Mouse (Mus musculus): Measurements from ENCODE around the gene Iqgap2. TPM values are rescaled to one million over a fixed set of nuclear protein-coding genes. Genes with fewer than 3 reads are reported as not detected.

Gene Iqgap2
- polyA plus RNA-seq, 1 experiment from 2014 or later, result 7.8 TPM

GRCm38 (mm10) chr13:95870626-95871025 lies 21.1 kb downstream of the Iqgap2 start:
- Histone ChIP-seq H3K4me1 (peaks cover 10% of the 10 kb centered on the region), H3K27me3 (ENCODE audit: insufficient read depth, poor library complexity, severe bottlenecking) (no peaks in the 10 kb centered on the region), H3K9me3 (no peaks in the 10 kb centered on the region), H3K4me3 (no peak overlapping the region), H3K27ac (no peak overlapping the region), H3K36me3 (no peaks in the 10 kb centered on the region)
- no peak for DNase-seq (ENCODE audit: low spot score)
- WGBS, result 87% methylated on average over 7 of the region's 8 CpGs

- H3K4me3 ChIP-seq, result no peak overlapping the region
- no peaks in the 10 kb centered on the region for H3K27me3 ChIP-seq (ENCODE audit: insufficient read depth, poor library complexity, severe bottlenecking)
- H3K36me3 ChIP-seq, result no peaks in the 10 kb centered on the region
- no peak for DNase-seq (ENCODE audit: low spot score)
- no peak overlapping the region for H3K27ac ChIP-seq
- no peaks in the 10 kb centered on the region for H3K9me3 ChIP-seq
- H3K4me1 ChIP-seq, result peaks cover 10% of the 10 kb centered on the region
- 80% methylated on average over 8 of the region's 8 CpGs for WGBS
Measured at GRCm38 (mm10) chr13:95868896-95869540, 22.7 kb downstream of the Iqgap2 start.

GRCm38 (mm10) chr13:95862201-95862600 lies 29.5 kb downstream of the Iqgap2 start:
- H3K36me3 ChIP-seq, result no peaks in the 10 kb centered on the region
- H3K4me1 ChIP-seq, result no peaks in the 10 kb centered on the region
- no peaks in the 10 kb centered on the region for H3K9me3 ChIP-seq
- H3K27ac ChIP-seq, result no peak overlapping the region
- DNase-seq (ENCODE audit: low spot score), result no peak
- WGBS, result 88% methylated on average over 8 of the region's 8 CpGs
- no peak overlapping the region for H3K4me3 ChIP-seq
- H3K27me3 ChIP-seq (ENCODE audit: insufficient read depth, poor library complexity, severe bottlenecking), result no peaks in the 10 kb centered on the region

- no peaks in the 10 kb centered on the region for H3K4me1 ChIP-seq
- 78% methylated on average over 4 of the region's 4 CpGs for WGBS
- no peaks in the 10 kb centered on the region for H3K36me3 ChIP-seq
- no peaks in the 10 kb centered on the region for H3K9me3 ChIP-seq
- DNase-seq (ENCODE audit: low spot score), result no peak
- H3K4me3 ChIP-seq, result no peak overlapping the region
- no peak overlapping the region for H3K27ac ChIP-seq
- no peaks in the 10 kb centered on the region for H3K27me3 ChIP-seq (ENCODE audit: insufficient read depth, poor library complexity, severe bottlenecking)
Measured at GRCm38 (mm10) chr13:95859271-95859670, 32.5 kb downstream of the Iqgap2 start.

GRCm38 (mm10) chr13:95858866-95859265 lies 32.9 kb downstream of the Iqgap2 start:
- Histone ChIP-seq H3K27ac (no peak overlapping the region), H3K27me3 (ENCODE audit: insufficient read depth, poor library complexity, severe bottlenecking) (no peaks in the 10 kb centered on the region), H3K4me1 (no peaks in the 10 kb centered on the region), H3K9me3 (no peaks in the 10 kb centered on the region), H3K36me3 (no peaks in the 10 kb centered on the region), H3K4me3 (no peak overlapping the region)
- no peak for DNase-seq (ENCODE audit: low spot score)
- 84% methylated on average over 9 of the region's 9 CpGs for WGBS

GRCm38 (mm10) chr13:95855537-95855936 lies 36.2 kb downstream of the Iqgap2 start:
- WGBS, result 86% methylated on average over 4 of the region's 4 CpGs
- no peaks in the 10 kb centered on the region for H3K4me1 ChIP-seq
- no peak overlapping the region for H3K4me3 ChIP-seq
- H3K27me3 ChIP-seq (ENCODE audit: insufficient read depth, poor library complexity, severe bottlenecking), result no peaks in the 10 kb centered on the region
- H3K27ac ChIP-seq, result no peak overlapping the region
- H3K36me3 ChIP-seq, result no peaks in the 10 kb centered on the region
- DNase-seq (ENCODE audit: low spot score), result no peak
- no peaks in the 10 kb centered on the region for H3K9me3 ChIP-seq

GRCm38 (mm10) chr13:95851611-95852010 lies 40.1 kb downstream of the Iqgap2 start:
- 0 out of 2 replicates have a peak, but pooled peaks cover 4% of the 10 kb centered on the region for H3K4me1 ChIP-seq
- DNase-seq (ENCODE audit: low spot score), result no peak
- no peaks in the 10 kb centered on the region for H3K36me3 ChIP-seq
- WGBS, result 84% methylated on average over 4 of the region's 4 CpGs
- H3K4me3 ChIP-seq, result no peak overlapping the region
- no peak overlapping the region for H3K27ac ChIP-seq
- H3K27me3 ChIP-seq (ENCODE audit: insufficient read depth, poor library complexity, severe bottlenecking), result no peaks in the 10 kb centered on the region
- no peaks in the 10 kb centered on the region for H3K9me3 ChIP-seq

GRCm38 (mm10) chr13:95850451-95850850 lies 41.3 kb downstream of the Iqgap2 start:
- H3K27me3 ChIP-seq (ENCODE audit: insufficient read depth, poor library complexity, severe bottlenecking), result no peaks in the 10 kb centered on the region
- no peak overlapping the region for H3K27ac ChIP-seq
- DNase-seq (ENCODE audit: low spot score), result no peak
- no peaks in the 10 kb centered on the region for H3K9me3 ChIP-seq
- 0 out of 2 replicates have a peak, but pooled peaks cover 4% of the 10 kb centered on the region for H3K4me1 ChIP-seq
- no peaks in the 10 kb centered on the region for H3K36me3 ChIP-seq
- 60% methylated on average over 5 of the region's 5 CpGs for WGBS
- H3K4me3 ChIP-seq, result no peak overlapping the region

- H3K4me1 ChIP-seq, result 0 out of 2 replicates have a peak, but pooled peaks cover 4% of the 10 kb centered on the region
- H3K36me3 ChIP-seq, result no peaks in the 10 kb centered on the region
- DNase-seq (ENCODE audit: low spot score), result no peak
- no peak overlapping the region for H3K27ac ChIP-seq
- no peaks in the 10 kb centered on the region for H3K9me3 ChIP-seq
- H3K27me3 ChIP-seq (ENCODE audit: insufficient read depth, poor library complexity, severe bottlenecking), result no peaks in the 10 kb centered on the region
- H3K4me3 ChIP-seq, result no peak overlapping the region
- WGBS, result 51% methylated on average over 7 of the region's 7 CpGs
Measured at GRCm38 (mm10) chr13:95849501-95850007, 42.2 kb downstream of the Iqgap2 start.

GRCm38 (mm10) chr13:95846364-95846763 lies 45.4 kb downstream of the Iqgap2 start:
- Histone ChIP-seq H3K27me3 (ENCODE audit: insufficient read depth, poor library complexity, severe bottlenecking) (no peaks in the 10 kb centered on the region), H3K36me3 (no peaks in the 10 kb centered on the region), H3K4me3 (no peak overlapping the region), H3K9me3 (no peaks in the 10 kb centered on the region), H3K27ac (no peak overlapping the region), H3K4me1 (0 out of 2 replicates have a peak, but pooled peaks cover 4% of the 10 kb centered on the region)
- WGBS, result 71% methylated on average over 5 of the region's 5 CpGs
- DNase-seq (ENCODE audit: low spot score), result no peak

GRCm38 (mm10) chr13:95844950-95845349 lies 46.8 kb downstream of the Iqgap2 start:
- H3K9me3 ChIP-seq, result no peaks in the 10 kb centered on the region
- H3K4me3 ChIP-seq, result no peak overlapping the region
- 0 out of 2 replicates have a peak, but pooled peaks cover 4% of the 10 kb centered on the region for H3K4me1 ChIP-seq
- no peaks in the 10 kb centered on the region for H3K36me3 ChIP-seq
- 59% methylated on average over 3 of the region's 3 CpGs for whole genome bisulfite sequencing
- DNase-seq (ENCODE audit: low spot score), result no peak
- no peak overlapping the region for H3K27ac ChIP-seq
- H3K27me3 ChIP-seq (ENCODE audit: insufficient read depth, poor library complexity, severe bottlenecking), result no peaks in the 10 kb centered on the region

- H3K27ac ChIP-seq, result no peak overlapping the region
- WGBS, result 83% methylated on average over 10 of the region's 10 CpGs
Measured at GRCm38 (mm10) chr13:95843411-95844026, 48.2 kb downstream of the Iqgap2 start.

GRCm38 (mm10) chr13:95842803-95843202 lies 48.9 kb downstream of the Iqgap2 start:
- Histone ChIP-seq H3K4me1 (no peaks in the 10 kb centered on the region), H3K27ac (no peak overlapping the region), H3K4me3 (no peak overlapping the region), H3K27me3 (ENCODE audit: insufficient read depth, poor library complexity, severe bottlenecking) (no peaks in the 10 kb centered on the region), H3K36me3 (no peaks in the 10 kb centered on the region), H3K9me3 (no peaks in the 10 kb centered on the region)
- no peak for DNase-seq (ENCODE audit: low spot score)
- WGBS, result 65% methylated on average over 7 of the region's 7 CpGs

More at GRCm38 (mm10) chr13:95843411-95844026, 48.2 kb downstream of the Iqgap2 start:
- Histone ChIP-seq H3K4me3 (no peak overlapping the region), H3K27me3 (ENCODE audit: insufficient read depth, poor library complexity, severe bottlenecking) (no peaks in the 10 kb centered on the region), H3K36me3 (no peaks in the 10 kb centered on the region), H3K4me1 (no peaks in the 10 kb centered on the region), H3K9me3 (no peaks in the 10 kb centered on the region)
- no peak for DNase-seq (ENCODE audit: low spot score)

Data from heart, embryonic 10.5 days (tissue).